ENCODE assay signal across 13 mouse cellular contexts in the genomic region with DNA sequence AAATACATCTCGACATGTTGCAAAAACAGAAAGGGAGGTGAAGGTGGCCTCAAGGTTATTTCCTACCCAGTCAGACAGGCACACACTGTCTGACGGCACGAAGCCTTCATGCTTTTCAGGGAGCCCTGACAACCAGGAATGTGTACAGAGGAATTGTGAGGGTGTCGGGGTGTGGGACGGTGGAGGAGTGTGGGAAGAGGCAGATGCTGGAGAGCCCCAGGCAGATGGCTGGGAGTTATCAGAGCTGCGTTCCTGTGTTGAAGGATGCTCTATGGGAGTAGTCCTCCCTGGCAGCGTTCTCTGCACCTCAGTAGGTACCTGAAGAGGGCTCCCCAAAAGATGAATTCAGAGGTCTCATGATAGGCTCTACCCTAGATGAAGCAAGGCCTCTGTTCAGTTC. TPM values are rescaled to one million over a fixed set of nuclear protein-coding genes. Genes with fewer than 3 reads are reported as not detected.
A peak's percentile ranks its signal among the peaks of the same experiment; 100 is the strongest.
DNase-seq lines count a peak whose midpoint lies in the region; ATAC-seq lines count a peak whose summit lies in the region.
"Had no signal": no experiment of that assay in that cellular context is flagged by ENCODE, and none has a peak within 500 bp of the region (broad histone marks: within the 10 kb centered on the region; RNA-seq: fewer than 3 reads in every experiment).

No protein-coding gene starts in this region.

- no peak overlapping the region for H3K4me2 ChIP-seq in hindbrain, embryonic 15.5 days
- no peak overlapping the region for H3K4me2 ChIP-seq in hindbrain, embryonic 11.5 days (replicated peaks; ENCODE audit: low read depth, low read length)
- no peak overlapping the region for H3K4me2 ChIP-seq in neural tube, embryonic 12.5 days (replicated peaks)
- H3K4me2 ChIP-seq in neural tube, embryonic 15.5 days: no peak overlapping the region
- H3K4me2 ChIP-seq in embryonic facial prominence, embryonic 15.5 days (replicated peaks): no peak overlapping the region

- H3K4me3 ChIP-seq in hindbrain, embryonic 15.5 days: no peak overlapping the region
- H3K4me3 ChIP-seq in hindbrain, embryonic 11.5 days (ENCODE audit: low read depth, low read length): no peak overlapping the region
- no peak overlapping the region for H3K4me3 ChIP-seq in neural tube, embryonic 12.5 days
- H3K4me3 ChIP-seq in neural tube, embryonic 15.5 days (replicated peaks): no peak overlapping the region
- H3K4me3 ChIP-seq in embryonic facial prominence, embryonic 15.5 days (replicated peaks): no peak overlapping the region

- H3K9me3 ChIP-seq in hindbrain, embryonic 15.5 days: no peaks in the 10 kb centered on the region
- H3K9me3 ChIP-seq in hindbrain, embryonic 11.5 days (ENCODE audit: control insufficient read depth, low read length): no peaks in the 10 kb centered on the region
- H3K9me3 ChIP-seq in neural tube, embryonic 12.5 days: no peaks in the 10 kb centered on the region
- no peaks in the 10 kb centered on the region for H3K9me3 ChIP-seq in neural tube, embryonic 15.5 days (replicated peaks)
- no peaks in the 10 kb centered on the region for H3K9me3 ChIP-seq in embryonic facial prominence, embryonic 15.5 days (replicated peaks)

- intact Hi-C loops in left cerebral cortex, postnatal 25 days (cut with DNase I): no loop called here
- intact Hi-C loops in heart, postnatal 14 days (cut with DNase I): no loop called here

- H3K27ac ChIP-seq in hindbrain, embryonic 15.5 days (replicated peaks): 0 out of 2 replicates have a peak overlapping the region, but pooled peaks have one; percentile 10
- no peak overlapping the region for H3K27ac ChIP-seq in hindbrain, embryonic 11.5 days (ENCODE audit: low read depth, low read length)
- no peak overlapping the region for H3K27ac ChIP-seq in neural tube, embryonic 12.5 days
- H3K27ac ChIP-seq in neural tube, embryonic 15.5 days (replicated peaks): no peak overlapping the region
- H3K27ac ChIP-seq in embryonic facial prominence, embryonic 15.5 days (replicated peaks): peak overlapping the region; percentile 78

- DNase-seq in hindbrain, embryonic 11.5 days (ENCODE audit: low spot score): no peak
- DNase-seq in left cerebral cortex, postnatal 25 days (ENCODE audit: low spot score in 2 of 2): peak; percentile 57 to 89
- no peak for DNase-seq in heart, postnatal 14 days
- DNase-seq in testis, postnatal 10 days (ENCODE audit: low spot score): no peak
- DNase-seq: cerebellum, adult 2 months; gastrocnemius, postnatal 10 days; liver, postnatal 0 days had no signal

- 54% methylated on average over 7 of the region's 7 CpGs for WGBS in hindbrain, embryonic 15.5 days
- WGBS in hindbrain, embryonic 11.5 days: 74% methylated on average over 7 of the region's 7 CpGs
- WGBS in neural tube, embryonic 12.5 days: 81% methylated on average over 7 of the region's 7 CpGs
- WGBS in neural tube, embryonic 15.5 days: 67% methylated on average over 7 of the region's 7 CpGs
- 59% methylated on average over 7 of the region's 7 CpGs for WGBS in embryonic facial prominence, embryonic 15.5 days

- H3K27me3 ChIP-seq in hindbrain, embryonic 15.5 days: no peaks in the 10 kb centered on the region
- H3K27me3 ChIP-seq in hindbrain, embryonic 11.5 days (ENCODE audit: control insufficient read depth, insufficient read depth, low read length): no peaks in the 10 kb centered on the region
- no peaks in the 10 kb centered on the region for H3K27me3 ChIP-seq in neural tube, embryonic 12.5 days (replicated peaks)
- no peaks in the 10 kb centered on the region for H3K27me3 ChIP-seq in neural tube, embryonic 15.5 days (replicated peaks)
- no peaks in the 10 kb centered on the region for H3K27me3 ChIP-seq in embryonic facial prominence, embryonic 15.5 days

- no peaks in the 10 kb centered on the region for H3K36me3 ChIP-seq in hindbrain, embryonic 15.5 days
- no peaks in the 10 kb centered on the region for H3K36me3 ChIP-seq in hindbrain, embryonic 11.5 days (ENCODE audit: control insufficient read depth, insufficient read depth, low read length)
- H3K36me3 ChIP-seq in neural tube, embryonic 12.5 days: no peaks in the 10 kb centered on the region
- no peaks in the 10 kb centered on the region for H3K36me3 ChIP-seq in neural tube, embryonic 15.5 days
- H3K36me3 ChIP-seq in embryonic facial prominence, embryonic 15.5 days: no peaks in the 10 kb centered on the region

- no peak overlapping the region for H3K9ac ChIP-seq in hindbrain, embryonic 15.5 days
- H3K9ac ChIP-seq in hindbrain, embryonic 11.5 days (ENCODE audit: low read depth, low read length): no peak overlapping the region
- H3K9ac ChIP-seq in neural tube, embryonic 12.5 days: no peak overlapping the region
- no peak overlapping the region for H3K9ac ChIP-seq in neural tube, embryonic 15.5 days (replicated peaks)
- H3K9ac ChIP-seq in embryonic facial prominence, embryonic 15.5 days: no peak overlapping the region
- H3K9ac ChIP-seq: liver, postnatal 0 days had no signal

- no peak for ATAC-seq in hindbrain, embryonic 15.5 days (ENCODE audit: low FRiP score, low read depth)
- ATAC-seq in hindbrain, embryonic 11.5 days (ENCODE audit: low FRiP score): no peak
- 0 out of 2 replicates have a peak, but pooled peaks have one; percentile 63 for ATAC-seq in neural tube, embryonic 12.5 days (ENCODE audit: low FRiP score, low read depth)
- ATAC-seq in neural tube, embryonic 15.5 days (ENCODE audit: low FRiP score): no peak
- no peak for ATAC-seq in embryonic facial prominence, embryonic 15.5 days (ENCODE audit: insufficient number of reproducible peaks, low FRiP score, low TSS enrichment, low read depth)
- ATAC-seq: activated CD4-positive, CD25-positive, alpha-beta regulatory T cell, adult 4 months; intestine, postnatal 0 days; liver, postnatal 0 days had no signal

- H3K4me1 ChIP-seq in hindbrain, embryonic 15.5 days (replicated peaks): peaks cover 32% of the 10 kb centered on the region
- 0 out of 2 replicates have a peak, but pooled peaks cover 2% of the 10 kb centered on the region for H3K4me1 ChIP-seq in hindbrain, embryonic 11.5 days (replicated peaks; ENCODE audit: control insufficient read depth, insufficient read depth, low read length)
- peaks cover 13% of the 10 kb centered on the region; the same call in 1 of the 2 replicates for H3K4me1 ChIP-seq in neural tube, embryonic 12.5 days
- peaks cover 33% of the 10 kb centered on the region for H3K4me1 ChIP-seq in neural tube, embryonic 15.5 days
- H3K4me1 ChIP-seq in embryonic facial prominence, embryonic 15.5 days: peaks cover 33% of the 10 kb centered on the region

RNA-seq across cellular contexts. Expression of a gene that starts 45.4 kb away (rescaled TPM):
- 62.0 and 63.4 TPM in 2 replicates for polyA plus RNA-seq in hindbrain, embryonic 15.5 days (2015; fragmentation: Nextera tagmentation; extraction: Ambion mirVana)
- polyA plus RNA-seq in hindbrain, embryonic 11.5 days (2014; fragmentation: Nextera tagmentation; extraction: Ambion mirVana): 23.9 and 28.5 TPM in 2 replicates
- polyA plus RNA-seq in neural tube, embryonic 12.5 days (2016; fragmentation: Nextera tagmentation; extraction: Ambion mirVana): 41.5 and 44.9 TPM in 2 replicates
- 55.5 and 55.8 TPM in 2 replicates for polyA plus RNA-seq in neural tube, embryonic 15.5 days (2015; fragmentation: Nextera tagmentation; extraction: Ambion mirVana)
- polyA plus RNA-seq in embryonic facial prominence, embryonic 15.5 days (2015; fragmentation: Nextera tagmentation; extraction: Ambion mirVana): 50.8 and 51.3 TPM in 2 replicates
- total RNA-seq in left cerebral cortex, postnatal 25 days (2021): 10 to 100 TPM; 60.5 to 65.6 TPM
- total RNA-seq in heart, postnatal 14 days (2021): 1 to 10 TPM; 7.5 TPM

Comparison
In these comparisons a context has a peak if more than half of its experiments do, and no peak if none do; other contexts are left out.
1. H3K27ac ChIP-seq: peak in hindbrain, embryonic 15.5 days (single experiment) and embryonic facial prominence, embryonic 15.5 days (single experiment); none in hindbrain, embryonic 11.5 days (single experiment), neural tube, embryonic 12.5 days (single experiment) and neural tube, embryonic 15.5 days (single experiment).
2. DNase-seq: peak in left cerebral cortex, postnatal 25 days (2 of 2); none in hindbrain, embryonic 11.5 days (single experiment), heart, postnatal 14 days (0 of 2) and testis, postnatal 10 days (single experiment).